12 mouse cellular contexts compared by ENCODE assay signal in the genomic region with DNA sequence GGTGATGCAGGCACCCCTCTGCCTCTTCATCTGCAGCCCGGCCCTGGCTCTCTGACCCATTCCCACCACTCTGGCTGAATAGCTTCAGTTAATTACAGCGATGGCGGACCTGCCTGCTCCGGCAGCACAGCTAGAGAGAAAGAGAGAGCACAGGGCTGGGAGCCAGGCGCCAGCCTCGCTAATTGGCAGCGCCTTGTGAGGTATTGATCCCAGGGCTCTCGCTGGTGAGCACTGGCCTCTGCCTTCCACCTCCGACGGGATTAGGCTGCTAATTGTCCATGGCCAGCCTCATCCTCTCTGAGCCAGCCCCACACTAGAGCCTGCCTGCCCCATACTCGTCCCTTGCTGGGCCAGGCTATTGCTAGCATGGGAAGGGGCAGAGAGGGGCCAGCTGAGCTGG. TPM values are rescaled to one million over a fixed set of nuclear protein-coding genes. Genes with fewer than 3 reads are reported as not detected.
A peak's percentile ranks its signal among the peaks of the same experiment; 100 is the strongest.
DNase-seq lines count a peak whose midpoint lies in the region.
"Had no signal": no experiment of that assay in that cellular context is flagged by ENCODE, and none has a peak within 500 bp of the region (broad histone marks: within the 10 kb centered on the region; RNA-seq: fewer than 3 reads in every experiment).

No protein-coding gene starts in this region.

- peaks cover 100% of the 10 kb centered on the region for H3K4me1 ChIP-seq in midbrain, embryonic 10.5 days

- 0 out of 2 replicates have a peak overlapping the region, but pooled peaks have one; percentile 16 for H3K4me3 ChIP-seq in midbrain, embryonic 10.5 days
- H3K4me3 ChIP-seq: embryonic facial prominence, embryonic 15.5 days had no signal

- DNase-seq in cerebellum, postnatal 10 days: peak; percentile 72 to 78
- DNase-seq in cerebellum, adult 9-10 months: no peak
- peak; percentile 76 to 81 for DNase-seq in right cerebral cortex, postnatal 10 days (ENCODE audit: low spot score in 2 of 2)
- no peak for DNase-seq in right cerebral cortex, adult 2 months (ENCODE audit: low spot score in 2 of 2)
- peak; percentile 46 for DNase-seq in midbrain, embryonic 10.5 days (ENCODE audit: low spot score)
- no peak for DNase-seq in lung, postnatal 14 days
- no peak for DNase-seq in kidney, postnatal 14 days
- no peak for DNase-seq in ovary, postnatal 10 days (ENCODE audit: low spot score)
- DNase-seq: adrenal gland, postnatal 14 days; gastrocnemius, postnatal 36 days; lung, embryonic 14.5 days had no signal

- H3K27ac ChIP-seq in midbrain, embryonic 10.5 days (replicated peaks): peak overlapping the region; percentile 76
- H3K27ac ChIP-seq: embryonic facial prominence, embryonic 15.5 days had no signal

- H3K36me3 ChIP-seq in midbrain, embryonic 10.5 days: peaks cover 50% of the 10 kb centered on the region

- 13% methylated on average over 11 of the region's 11 CpGs for WGBS in midbrain, embryonic 10.5 days

- peaks cover 7% of the 10 kb centered on the region; the same call in 1 of the 2 replicates for H3K27me3 ChIP-seq in midbrain, embryonic 10.5 days (ENCODE audit: low read depth, poor library complexity, severe bottlenecking)
- H3K27me3 ChIP-seq: embryonic facial prominence, embryonic 15.5 days had no signal

- H3K9me3 ChIP-seq in midbrain, embryonic 10.5 days (replicated peaks): no peaks in the 10 kb centered on the region
- H3K9me3 ChIP-seq: embryonic facial prominence, embryonic 15.5 days had no signal

RNA-seq across cellular contexts. Expression of gene Gins2, which starts 29.4 kb away (rescaled TPM):
- polyA plus RNA-seq in midbrain, embryonic 10.5 days (2016; fragmentation: Nextera tagmentation; extraction: Ambion mirVana): 162 and 192 TPM in 2 replicates

Comparison
In these comparisons a context has a peak if more than half of its experiments do, and no peak if none do; other contexts are left out.
1. DNase-seq: peak in cerebellum, postnatal 10 days (2 of 2), right cerebral cortex, postnatal 10 days (2 of 2) and midbrain, embryonic 10.5 days (single experiment); none in cerebellum, adult 9-10 months (single experiment), right cerebral cortex, adult 2 months (0 of 2), lung, postnatal 14 days (single experiment), kidney, postnatal 14 days (single experiment) and ovary, postnatal 10 days (single experiment).